Mouse (Mus musculus): ENCODE results near the gene Fezf1.

Gene Fezf1

GRCm38 (mm10) chr6:23246790-23247511 is 1.2 kb downstream of the Fezf1 start:
- no peak for DNase-seq

- no peak for DNase-seq
These were observed 1.9 kb downstream of the Fezf1 start for GRCm38 (mm10) chr6:23246061-23246789.

GRCm38 (mm10) chr6:23245545-23246011 is 2.6 kb downstream of the Fezf1 start:
- DNase-seq = no peak

GRCm38 (mm10) chr6:23245121-23245520 is 3.0 kb downstream of the Fezf1 start:
- no peak for DNase-seq

GRCm38 (mm10) chr6:23243821-23244760 is 4.1 kb downstream of the Fezf1 start:
- no peak for DNase-seq

- DNase-seq = no peak
These were observed 36.7 kb downstream of the Fezf1 start for GRCm38 (mm10) chr6:23211499-23211898.

- DNase-seq = no peak
These were observed 40.4 kb downstream of the Fezf1 start for GRCm38 (mm10) chr6:23207791-23208190.

- DNase-seq = no peak
These were observed 45.5 kb downstream of the Fezf1 start for GRCm38 (mm10) chr6:23202630-23203029.
